Mouse (Mus musculus) spleen, adult 18-20 months (tissue): Measurements from ENCODE around the gene Chd9.

Experiments
- DNase-seq, 2 experiments: peaks; one replicate each; pipeline ENCODE4 v3.0.0; 2022; ENCODE audit warnings: mixed read lengths in 2 of 2

Chd9 gene

GRCm38 (mm10) chr8:90828181-90828986, at the start of gene Chd9:
Gene Chd9 (plus strand): TSS chr8:90828352.
- peak; percentile 91 to 98 for DNase-seq

- no peak for DNase-seq
These were observed 36.5 kb upstream of the Chd9 start for GRCm38 (mm10) chr8:90791616-90792015.

- peak; percentile 33 to 67 for DNase-seq
These were observed 34.4 kb upstream of the Chd9 start for GRCm38 (mm10) chr8:90793710-90794109.

GRCm38 (mm10) chr8:90794990-90795861, 32.9 kb upstream of the Chd9 start:
- peak; percentile 68 to 81 for DNase-seq

GRCm38 (mm10) chr8:90799473-90799872, 28.7 kb upstream of the Chd9 start:
- DNase-seq: no peak

GRCm38 (mm10) chr8:90813602-90814320, 14.4 kb upstream of the Chd9 start:
- DNase-seq: no peak

GRCm38 (mm10) chr8:90816061-90816882, 11.9 kb upstream of the Chd9 start:
- DNase-seq: no peak

- no peak for DNase-seq
These were observed 10.9 kb upstream of the Chd9 start, which contains the start of gene Gm19935 for GRCm38 (mm10) chr8:90817293-90817692. Gene Gm19935 (minus strand): TSS chr8:90817393.

- DNase-seq: no peak
These were observed 8.4 kb upstream of the Chd9 start for GRCm38 (mm10) chr8:90819561-90820320.

GRCm38 (mm10) chr8:90820321-90820696, 7.8 kb upstream of the Chd9 start:
- no peak for DNase-seq

- DNase-seq: peak in 1 of 2 experiments; percentile 25
These were observed 5.7 kb upstream of the Chd9 start for GRCm38 (mm10) chr8:90822443-90822842.

GRCm38 (mm10) chr8:90825459-90825871, 2.7 kb upstream of the Chd9 start:
- DNase-seq: no peak

- no peak for DNase-seq
These were observed 1.0 kb downstream of the Chd9 start for GRCm38 (mm10) chr8:90828987-90829740.

GRCm38 (mm10) chr8:90829825-90830224, 1.7 kb downstream of the Chd9 start:
- DNase-seq: no peak

GRCm38 (mm10) chr8:90830980-90831379, 2.8 kb downstream of the Chd9 start:
- DNase-seq: peak in 1 of 2 experiments; percentile 24

GRCm38 (mm10) chr8:90832576-90833289, 4.6 kb downstream of the Chd9 start:
- DNase-seq: no peak

- DNase-seq: no peak
These were observed 5.6 kb downstream of the Chd9 start for GRCm38 (mm10) chr8:90833628-90834320.

GRCm38 (mm10) chr8:90834321-90834672, 6.1 kb downstream of the Chd9 start:
- DNase-seq: no peak

GRCm38 (mm10) chr8:90837440-90837839, 9.3 kb downstream of the Chd9 start:
- DNase-seq: no peak
